Mouse (Mus musculus) stomach, postnatal 0 days (tissue): Measurements from ENCODE around the gene Slc15a1.

Experiments
- CTCF ChIP-seq: IDR thresholded peaks from 2 replicates; pipeline ENCODE4 v1.5.1; 2016; ENCODE audit warnings: antibody characterized with exemption, low read depth, mild to moderate bottlenecking, moderate library complexity
- EP300 ChIP-seq: optimal IDR thresholded peaks from 2 replicates; pipeline ENCODE3; 2016; ENCODE audit warnings: antibody characterized with exemption

- TF ChIP-seq CTCF (no peak), EP300 (no peak)
Measured at GRCm38 (mm10) chr14:121504781-121505484, at the start of gene Slc15a1.
